Mouse (Mus musculus) erythroblast, embryonic 14.5 days (primary cell): ENCODE measurements around the gene Src.

Experiments
- GATA1 ChIP-seq: IDR thresholded peaks from 2 replicates; pipeline ENCODE4 v1.6.1; 2012; ENCODE audit warnings: low read length, inconsistent platforms, mixed read lengths
- TAL1 ChIP-seq: IDR thresholded peaks from 3 replicates; pipeline ENCODE4 v1.6.1; 2012; ENCODE audit warnings: low read length, inconsistent platforms, mixed read lengths

DNA sequence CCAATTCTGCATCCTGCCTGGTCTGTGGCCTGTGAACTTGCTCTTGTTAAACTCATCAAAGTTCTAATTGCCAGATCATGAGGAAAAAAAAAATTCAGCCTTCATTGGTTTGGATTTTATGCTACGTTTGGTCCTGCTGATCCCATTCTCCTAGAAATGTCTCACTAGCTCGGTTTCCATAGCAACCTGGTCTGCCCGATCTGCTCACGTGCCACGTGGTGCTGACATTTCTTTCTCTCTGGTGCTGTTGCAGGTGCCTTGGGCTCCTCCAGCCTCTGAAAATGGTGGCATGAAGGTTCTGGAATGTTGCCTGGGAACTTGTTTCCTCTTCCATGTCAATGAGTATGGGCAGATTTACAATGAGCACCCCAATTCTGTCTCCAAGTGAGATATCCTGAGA lies 102.3 kb downstream of the Src start:
- TF ChIP-seq TAL1 (no peak), GATA1 (no peak)
